Mouse (Mus musculus) heart, postnatal 25 days (tissue): ENCODE measurements around the gene Ech1. TPM values are rescaled to one million over a fixed set of nuclear protein-coding genes. Genes with fewer than 3 reads are reported as not detected.

Experiments used
- DNase-seq: peaks from one replicate; pipeline ENCODE4 v3.0.0; 2022; ENCODE audit warnings: low spot score
- intact Hi-C: fragments of 180-260 bp; cut with DNase I; formaldehyde crosslinking; loops from one replicate; pipeline ENCODE4 v1.15.1; 2025
- total RNA-seq, 2 experiments: library from RNA; stranded (reverse); gene quantifications; 2 replicates each; pipeline ENCODE4 v1.2.3; 2021

Ech1 gene
- total RNA-seq, 2 experiments from 2014 or later: 1,337 to 1,520 TPM

GRCm38 (mm10) chr7:28817524-28817923, 7.5 kb upstream of the Ech1 start:
- DNase-seq: no peak
- intact Hi-C loops: no loop called here

- intact Hi-C loops: no loop called here
- DNase-seq: no peak
Observed at GRCm38 (mm10) chr7:28817957-28818356, 7.1 kb upstream of the Ech1 start.

- intact Hi-C loops: no loop called here
- no peak for DNase-seq
Observed at GRCm38 (mm10) chr7:28818436-28818835, 6.6 kb upstream of the Ech1 start.

GRCm38 (mm10) chr7:28818861-28819452, 6.1 kb upstream of the Ech1 start:
- no peak for DNase-seq
- intact Hi-C loops: no loop called here

GRCm38 (mm10) chr7:28819571-28819970, 5.4 kb upstream of the Ech1 start:
- no peak for DNase-seq
- intact Hi-C loops: no loop called here

- intact Hi-C loops: no loop called here
- DNase-seq: no peak
Observed at GRCm38 (mm10) chr7:28820358-28821260, 4.4 kb upstream of the Ech1 start.

- no peak for DNase-seq
- intact Hi-C loops: no loop called here
Observed at GRCm38 (mm10) chr7:28821261-28821831, 3.7 kb upstream of the Ech1 start.

- no peak for DNase-seq
- intact Hi-C loops: no loop called here
Observed at GRCm38 (mm10) chr7:28822556-28822955, 2.5 kb upstream of the Ech1 start.

GRCm38 (mm10) chr7:28822993-28823903, 1.8 kb upstream of the Ech1 start:
- no peak for DNase-seq
- intact Hi-C loops: no loop called here

- no peak for DNase-seq
- intact Hi-C loops: loop anchor here (2.0 kb wide), 1 partner anchor 13 kb away; no protein-coding TSS in a partner anchor
Observed at GRCm38 (mm10) chr7:28823932-28824331, 1.1 kb upstream of the Ech1 start.

- DNase-seq: no peak
- intact Hi-C loops: loop anchor here (2.0 kb wide), 1 partner anchor 15 kb away; no protein-coding TSS in a partner anchor
Observed at GRCm38 (mm10) chr7:28825686-28826401, 827 bp downstream of the Ech1 start.

GRCm38 (mm10) chr7:28826402-28826772, 1.4 kb downstream of the Ech1 start:
- intact Hi-C loops: no loop called here

GRCm38 (mm10) chr7:28827338-28827737, 2.3 kb downstream of the Ech1 start:
- DNase-seq: no peak
- intact Hi-C loops: loop anchor here (1.0 kb wide), 1 partner anchor 15 kb away; no protein-coding TSS in a partner anchor

More at GRCm38 (mm10) chr7:28826402-28826772, 1.4 kb downstream of the Ech1 start:
- no peak for DNase-seq

- intact Hi-C loops: loop anchor here (5.0 kb wide), 2 partner anchors 33 to 37 kb away; no protein-coding TSS in a partner anchor
- DNase-seq: no peak
Observed at GRCm38 (mm10) chr7:28829821-28830220, 4.8 kb downstream of the Ech1 start.

GRCm38 (mm10) chr7:28830981-28831380, 6.0 kb downstream of the Ech1 start:
- intact Hi-C loops: loop anchor here (5.0 kb wide), 2 partner anchors 34 to 36 kb away; no protein-coding TSS in a partner anchor
- no peak for DNase-seq

GRCm38 (mm10) chr7:28831411-28832125, 6.6 kb downstream of the Ech1 start:
- intact Hi-C loops: loop anchor here (5.0 kb wide), 2 partner anchors 34 to 36 kb away; no protein-coding TSS in a partner anchor
- no peak for DNase-seq

GRCm38 (mm10) chr7:28832137-28832536, 7.1 kb downstream of the Ech1 start:
- no peak for DNase-seq
- intact Hi-C loops: loop anchor here (5.0 kb wide), 2 partner anchors 35 kb away; no protein-coding TSS in a partner anchor

GRCm38 (mm10) chr7:28833723-28834347, 8.8 kb downstream of the Ech1 start, which contains the start of gene Lgals4:
Lgals4 (plus strand) TSS chr7:28833854.
- intact Hi-C loops: loop anchor here (5.0 kb wide), 2 partner anchors 33 to 37 kb away; no protein-coding TSS in a partner anchor
- DNase-seq: no peak
